Mouse (Mus musculus): ENCODE results near the gene Ctu2.

DNA sequence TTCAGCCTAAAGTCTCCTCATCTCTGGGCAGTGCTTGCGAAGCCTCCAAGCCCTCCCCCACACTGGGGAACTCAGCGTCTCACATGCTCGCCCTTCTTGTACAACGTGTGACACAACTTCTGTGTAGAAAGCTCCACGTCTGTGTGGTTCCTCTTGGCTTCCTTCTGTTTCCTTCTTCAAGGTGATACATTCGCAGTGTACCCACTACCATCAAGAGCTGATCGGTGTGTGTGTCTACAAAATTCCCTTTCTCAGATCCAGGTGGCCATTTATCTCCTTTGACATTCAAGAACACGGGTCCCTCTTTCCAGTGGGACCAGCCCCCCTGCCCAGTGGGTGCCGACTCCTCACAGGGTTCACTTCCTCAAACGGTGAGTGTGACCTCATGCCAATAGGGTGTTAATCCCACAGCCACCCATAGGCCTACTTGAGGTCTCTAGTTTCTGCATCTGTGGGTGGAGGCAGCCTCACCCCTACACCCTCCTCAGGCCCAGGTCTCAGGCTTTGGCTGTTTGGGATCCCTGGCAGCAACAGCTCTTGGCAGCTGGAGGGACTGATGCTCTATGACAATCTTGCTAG, 45.8 kb upstream of the Ctu2 start:
- TF ChIP-seq GATA1 (IDR thresholded peaks at IDR 0.05; ENCODE audit: borderline replicate concordance, low read length) (no peak), FLI1 (IDR thresholded peaks at IDR 0.05; ENCODE audit: low read length) (no peak)

Measured in megakaryocyte, embryonic 14.5 days (primary cell).